Mouse (Mus musculus): ENCODE data around the gene Gm20479. TPM values are rescaled to one million over a fixed set of nuclear protein-coding genes. Genes with fewer than 3 reads are reported as not detected.

Gene Gm20479
- polyA plus RNA-seq (2011; ENCODE audit: insufficient read depth, insufficient read length, low replicate concordance, missing spikeins): not detected in 2 replicates

GRCm38 (mm10) chr7:27356861-27357594 is at the start of gene Gm20479:
Gm20479 (minus strand) TSS chr7:27357419.
- H3K27ac ChIP-seq (ENCODE audit: control insufficient read depth, insufficient read depth, low read depth, low read length, poor library complexity): peak within 1 kb of the TSS; percentile 91
- peak within 1 kb of the TSS; percentile 80 for H3K4me3 ChIP-seq (replicated peaks; ENCODE audit: control insufficient read depth, low read depth, low read length)
- no peaks in the 10 kb centered on the region; the same call in 1 of the 2 replicates for H3K4me1 ChIP-seq (ENCODE audit: control insufficient read depth, insufficient read depth, low read length)
- 2% methylated on average over 27 of the region's 27 CpGs for WGBS
- peak; percentile 73 for TF ChIP-seq POLR2A (IDR thresholded peaks at IDR 0.05; ENCODE audit: borderline replicate concordance, control insufficient read depth, low read depth, low read length)
- no peak for TF ChIP-seq CTCF (IDR thresholded peaks at IDR 0.05; ENCODE audit: control insufficient read depth, insufficient read depth, low read length)

GRCm38 (mm10) chr7:27406481-27406880 is 49.3 kb upstream of the Gm20479 start:
- no peak overlapping the region for H3K27ac ChIP-seq (ENCODE audit: control insufficient read depth, insufficient read depth, low read depth, low read length, poor library complexity)
- no peaks in the 10 kb centered on the region for H3K4me1 ChIP-seq (ENCODE audit: control insufficient read depth, insufficient read depth, low read length)
- WGBS: 75% methylated on average over 7 of the region's 7 CpGs
- TF ChIP-seq CTCF (IDR thresholded peaks at IDR 0.05; ENCODE audit: control insufficient read depth, insufficient read depth, low read length) (no peak), POLR2A (IDR thresholded peaks at IDR 0.05; ENCODE audit: borderline replicate concordance, control insufficient read depth, low read depth, low read length) (no peak)
- H3K4me3 ChIP-seq (replicated peaks; ENCODE audit: control insufficient read depth, low read depth, low read length): no peak overlapping the region

GRCm38 (mm10) chr7:27404203-27404942 is 47.2 kb upstream of the Gm20479 start:
- Histone ChIP-seq H3K4me1 (ENCODE audit: control insufficient read depth, insufficient read depth, low read length) (no peaks in the 10 kb centered on the region), H3K4me3 (replicated peaks; ENCODE audit: control insufficient read depth, low read depth, low read length) (no peak overlapping the region), H3K27ac (ENCODE audit: control insufficient read depth, insufficient read depth, low read depth, low read length, poor library complexity) (no peak overlapping the region; the same call in 1 of the 2 replicates)
- TF ChIP-seq POLR2A (IDR thresholded peaks at IDR 0.05; ENCODE audit: borderline replicate concordance, control insufficient read depth, low read depth, low read length) (no peak), CTCF (IDR thresholded peaks at IDR 0.05; ENCODE audit: control insufficient read depth, insufficient read depth, low read length) (no peak)
- 5% methylated on average over 81 of the region's 81 CpGs for WGBS

- H3K4me3 ChIP-seq (replicated peaks; ENCODE audit: control insufficient read depth, low read depth, low read length): no peak overlapping the region
- 9% methylated on average over 16 of the region's 16 CpGs for WGBS
- TF ChIP-seq POLR2A (IDR thresholded peaks at IDR 0.05; ENCODE audit: borderline replicate concordance, control insufficient read depth, low read depth, low read length) (no peak), CTCF (IDR thresholded peaks at IDR 0.05; ENCODE audit: control insufficient read depth, insufficient read depth, low read length) (peak; percentile 85)
- no peaks in the 10 kb centered on the region for H3K4me1 ChIP-seq (ENCODE audit: control insufficient read depth, insufficient read depth, low read length)
- no peak overlapping the region for H3K27ac ChIP-seq (ENCODE audit: control insufficient read depth, insufficient read depth, low read depth, low read length, poor library complexity)
These were observed 45.5 kb upstream of the Gm20479 start for GRCm38 (mm10) chr7:27402675-27403074.

GRCm38 (mm10) chr7:27400545-27400944 is 43.3 kb upstream of the Gm20479 start:
- 66% methylated on average over 7 of the region's 7 CpGs for WGBS
- no peak overlapping the region for H3K27ac ChIP-seq (ENCODE audit: control insufficient read depth, insufficient read depth, low read depth, low read length, poor library complexity)
- TF ChIP-seq CTCF (IDR thresholded peaks at IDR 0.05; ENCODE audit: control insufficient read depth, insufficient read depth, low read length): no peak
- no peak for TF ChIP-seq POLR2A (IDR thresholded peaks at IDR 0.05; ENCODE audit: borderline replicate concordance, control insufficient read depth, low read depth, low read length)
- H3K4me3 ChIP-seq (replicated peaks; ENCODE audit: control insufficient read depth, low read depth, low read length): no peak overlapping the region
- no peaks in the 10 kb centered on the region for H3K4me1 ChIP-seq (ENCODE audit: control insufficient read depth, insufficient read depth, low read length)

GRCm38 (mm10) chr7:27397048-27397949 is 40.1 kb upstream of the Gm20479 start:
- H3K4me3 ChIP-seq (replicated peaks; ENCODE audit: control insufficient read depth, low read depth, low read length): no peak overlapping the region
- 21% methylated on average over 26 of the region's 26 CpGs for WGBS
- TF ChIP-seq CTCF (IDR thresholded peaks at IDR 0.05; ENCODE audit: control insufficient read depth, insufficient read depth, low read length) (peak; percentile 74), POLR2A (IDR thresholded peaks at IDR 0.05; ENCODE audit: borderline replicate concordance, control insufficient read depth, low read depth, low read length) (no peak)

GRCm38 (mm10) chr7:27396184-27397047 is 39.2 kb upstream of the Gm20479 start:
- TF ChIP-seq CTCF (IDR thresholded peaks at IDR 0.05; ENCODE audit: control insufficient read depth, insufficient read depth, low read length): no peak
- no peak for TF ChIP-seq POLR2A (IDR thresholded peaks at IDR 0.05; ENCODE audit: borderline replicate concordance, control insufficient read depth, low read depth, low read length)
- WGBS: 2% methylated on average over 52 of the region's 68 CpGs
- Histone ChIP-seq H3K4me1 (ENCODE audit: control insufficient read depth, insufficient read depth, low read length) (no peaks in the 10 kb centered on the region), H3K27ac (ENCODE audit: control insufficient read depth, insufficient read depth, low read depth, low read length, poor library complexity) (no peak overlapping the region), H3K4me3 (replicated peaks; ENCODE audit: control insufficient read depth, low read depth, low read length) (no peak overlapping the region)

More at GRCm38 (mm10) chr7:27397048-27397949, 40.1 kb upstream of the Gm20479 start:
- Histone ChIP-seq H3K27ac (ENCODE audit: control insufficient read depth, insufficient read depth, low read depth, low read length, poor library complexity) (no peak overlapping the region), H3K4me1 (ENCODE audit: control insufficient read depth, insufficient read depth, low read length) (no peaks in the 10 kb centered on the region)
